Mouse (Mus musculus) olfactory bulb, adult 2 months (tissue): ENCODE results near the gene Mbl2.

ENCODE experiments used
- CTCF ChIP-seq: fragments of 200-500 bp; IDR thresholded peaks from 2 replicates; pipeline ENCODE4 v1.5.1; 2012; ENCODE audit warnings: low read depth, mild to moderate bottlenecking, low read length, moderate library complexity; ENCODE audit not compliant: insufficient read depth
- POLR2A ChIP-seq: fragments of 200-500 bp; IDR thresholded peaks from 2 replicates; pipeline ENCODE4 v1.6.1; 2012; ENCODE audit warnings: mild to moderate bottlenecking, low read depth, low read length, moderate library complexity; ENCODE audit not compliant: insufficient read depth

DNA sequence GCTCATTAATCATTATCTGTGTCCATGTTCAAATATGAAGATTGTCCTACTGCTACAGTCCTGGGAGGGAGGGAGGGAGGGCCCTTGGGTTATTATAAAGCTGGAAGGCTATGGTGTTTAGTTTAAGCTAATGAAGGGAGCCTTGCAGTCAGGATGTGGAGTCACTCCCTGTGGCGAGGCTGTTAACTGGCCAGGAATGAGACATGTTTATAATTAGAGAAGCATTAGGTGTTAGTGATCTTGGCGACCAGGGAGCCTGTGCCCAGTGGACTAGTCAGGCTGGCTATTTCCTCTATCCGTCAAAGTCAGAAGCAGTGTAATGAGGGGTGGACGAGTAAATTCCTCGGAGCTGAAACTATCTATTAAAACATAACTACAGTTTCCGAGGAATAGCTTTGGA lies 23.6 kb downstream of the Mbl2 start:
- no peak for TF ChIP-seq POLR2A
- TF ChIP-seq CTCF: no peak
